Mouse (Mus musculus) left cerebral cortex, postnatal 14 days (tissue): ENCODE measurements around the gene Atp6v0a4. TPM values are rescaled to one million over a fixed set of nuclear protein-coding genes. Genes with fewer than 3 reads are reported as not detected.

Experiments used
- DNase-seq, 2 experiments: peaks; one replicate each; pipeline ENCODE4 v3.0.0; 2021 to 2022; ENCODE audit warnings: low spot score in 2 of 2, mixed read lengths in 1 of 2
- intact Hi-C: fragments of 180-260 bp; cut with DNase I; formaldehyde crosslinking; loops from one replicate; pipeline ENCODE4 v1.15.1; 2025
- long read RNA-seq, 2 experiments: library from polyadenylated mRNA; stranded (forward); transcript quantifications; one replicate each; pipeline ENCODE4 v2.0.0; 2021
- total RNA-seq, 2 experiments: library from RNA; stranded (reverse); gene quantifications; 2 replicates each; pipeline ENCODE4 v1.2.3; 2021

The Atp6v0a4 gene
- total RNA-seq = 1 to 10 TPM; 5.1 to 6.0 TPM
- long read RNA-seq, experiment 1 = 0 reads
- long read RNA-seq, experiment 2 = 0 reads

DNA sequence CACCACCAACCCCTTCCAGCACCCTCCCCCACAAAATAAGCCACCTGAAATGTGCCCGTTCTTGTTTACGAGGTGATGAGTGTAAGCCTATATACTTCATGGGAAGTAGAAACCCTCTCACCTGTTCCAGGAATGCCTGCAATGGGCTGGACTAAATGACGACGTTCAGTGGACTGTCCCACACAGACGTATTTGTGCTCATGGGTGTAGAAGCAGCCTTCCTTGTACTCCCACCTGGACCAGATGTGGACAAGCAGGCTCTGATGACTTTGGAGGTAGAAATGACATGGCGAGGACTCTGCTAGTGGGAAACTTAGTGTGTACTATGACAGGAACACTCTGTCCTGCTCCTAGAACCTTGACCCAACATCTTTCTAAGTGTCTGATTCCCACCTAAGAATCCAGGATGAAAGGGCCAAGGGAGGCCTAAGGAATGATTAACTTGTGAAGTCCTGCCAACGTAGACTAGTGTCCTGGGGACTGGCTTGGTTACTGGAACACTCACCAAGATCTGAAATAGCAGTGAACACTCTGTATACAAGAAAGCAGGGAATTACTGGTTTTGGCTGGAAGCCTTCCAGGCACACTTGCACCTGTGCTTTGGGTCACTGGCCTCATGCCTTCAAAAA is at the start of gene Atp6v0a4:
Gene Atp6v0a4, minus strand, starts transcription at position 380 of the 629 bp plus-strand sequence.
- intact Hi-C loops = no loop called here
- no peak for DNase-seq

GRCm38 (mm10) chr6:38165385-38165784 is 41.0 kb upstream of the Atp6v0a4 start:
- intact Hi-C loops = no loop called here
- no peak for DNase-seq

DNA sequence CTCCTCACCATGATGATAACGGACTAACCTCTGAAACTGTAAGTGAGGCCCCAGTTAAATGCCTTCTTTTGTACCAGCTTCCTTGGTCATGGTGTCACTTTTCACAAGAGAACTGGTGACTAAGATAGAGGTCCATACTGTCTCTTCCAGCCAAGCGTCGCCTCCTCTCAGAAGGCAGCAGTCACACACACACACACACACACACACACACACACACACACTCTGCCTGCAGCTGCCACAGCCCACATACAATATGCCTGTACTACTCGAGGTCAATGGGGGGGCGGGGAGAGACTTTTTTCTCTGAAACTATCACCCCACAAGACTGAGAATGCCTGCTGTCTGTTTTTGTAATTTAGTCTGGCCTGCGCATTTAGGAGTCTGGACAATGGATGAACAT is 40.3 kb upstream of the Atp6v0a4 start:
- DNase-seq = peak; percentile 17 to 41
- intact Hi-C loops = loop anchor here (5.0 kb wide), 1 partner anchor 88 kb away; the partner anchor contains the start of gene D630045J12Rik

DNA sequence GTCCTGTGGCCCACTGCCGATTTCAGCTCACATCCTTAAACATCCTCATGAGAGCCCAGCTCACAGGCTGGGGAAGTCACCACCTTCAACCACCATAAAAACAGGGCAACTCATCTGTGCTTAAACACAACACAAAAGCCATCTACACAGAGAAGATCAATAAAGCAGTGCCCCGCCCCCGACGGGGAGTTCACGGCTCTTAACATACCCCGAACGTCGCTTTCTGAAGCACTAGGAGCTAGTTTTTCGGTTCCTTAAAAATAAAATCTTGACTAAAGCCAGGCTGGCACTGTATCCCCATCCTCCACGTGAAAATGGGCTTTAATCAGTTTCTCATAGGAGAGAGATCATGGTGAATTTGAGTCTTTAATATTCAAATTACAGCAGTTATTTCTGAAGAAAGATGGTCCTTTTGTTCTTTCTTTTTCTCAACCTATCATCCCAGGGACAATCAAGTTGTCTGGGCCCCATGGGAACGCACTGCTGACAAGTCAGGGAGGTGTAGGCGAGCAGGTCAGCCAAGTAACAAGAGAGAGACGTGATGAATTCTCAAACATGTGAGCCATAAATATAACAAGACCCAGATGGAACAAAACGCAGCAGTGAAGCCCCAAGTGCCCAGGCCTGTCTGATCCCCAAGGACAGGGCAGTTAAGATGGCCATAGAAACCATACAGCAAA is 38.6 kb upstream of the Atp6v0a4 start:
- intact Hi-C loops = loop anchor here (5.0 kb wide), 1 partner anchor 89 kb away; the partner anchor contains the start of gene D630045J12Rik
- DNase-seq = no peak

GRCm38 (mm10) chr6:38160556-38160955 is 36.2 kb upstream of the Atp6v0a4 start:
- intact Hi-C loops = loop anchor here (2.0 to 5.0 kb wide), 2 partner anchors 92 to 166 kb away; partner anchors contain the start of gene D630045J12Rik
- DNase-seq = no peak

DNA sequence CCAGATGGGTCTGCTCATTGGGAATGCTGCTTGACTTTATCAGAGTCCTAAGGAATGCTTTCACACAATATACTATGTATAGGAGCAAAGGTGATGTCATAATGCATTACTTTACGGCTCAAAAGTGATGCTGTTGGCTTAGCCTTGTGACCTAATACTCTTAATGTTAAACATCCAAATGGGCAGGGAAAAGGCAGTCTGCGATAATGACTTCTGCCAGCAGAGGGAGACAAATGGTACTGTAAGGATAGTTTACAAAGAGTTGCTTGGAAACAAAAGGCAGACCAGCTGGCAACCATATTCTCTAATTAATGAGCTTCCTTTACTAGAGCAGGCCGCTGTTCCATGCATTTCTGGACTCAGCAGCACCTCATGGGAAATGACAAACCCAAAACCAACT is 35.7 kb upstream of the Atp6v0a4 start:
- intact Hi-C loops = loop anchor here (2.0 to 5.0 kb wide), 2 partner anchors 92 to 167 kb away; partner anchors contain the start of gene D630045J12Rik
- DNase-seq = peak; percentile 93

DNA sequence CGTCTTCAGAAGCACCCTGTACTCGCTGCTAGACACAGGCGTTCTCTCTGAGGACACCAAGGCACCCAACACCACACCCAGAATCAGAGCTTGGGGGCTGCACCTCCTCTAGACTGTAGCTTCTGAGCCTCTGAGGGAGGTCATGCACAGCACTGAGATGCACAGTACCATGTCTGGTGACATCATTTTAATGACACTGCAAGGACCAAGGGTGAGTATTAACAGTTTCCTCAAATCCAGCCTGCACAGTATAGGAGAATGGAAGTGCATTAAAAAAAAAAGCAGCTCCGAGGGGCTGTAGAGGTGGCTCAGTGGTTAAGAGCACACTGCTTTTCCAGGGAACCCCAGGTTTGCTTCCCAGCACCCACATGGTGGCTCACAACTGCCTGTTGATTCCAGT is 35.2 kb upstream of the Atp6v0a4 start:
- intact Hi-C loops = no loop called here
- DNase-seq = no peak

DNA sequence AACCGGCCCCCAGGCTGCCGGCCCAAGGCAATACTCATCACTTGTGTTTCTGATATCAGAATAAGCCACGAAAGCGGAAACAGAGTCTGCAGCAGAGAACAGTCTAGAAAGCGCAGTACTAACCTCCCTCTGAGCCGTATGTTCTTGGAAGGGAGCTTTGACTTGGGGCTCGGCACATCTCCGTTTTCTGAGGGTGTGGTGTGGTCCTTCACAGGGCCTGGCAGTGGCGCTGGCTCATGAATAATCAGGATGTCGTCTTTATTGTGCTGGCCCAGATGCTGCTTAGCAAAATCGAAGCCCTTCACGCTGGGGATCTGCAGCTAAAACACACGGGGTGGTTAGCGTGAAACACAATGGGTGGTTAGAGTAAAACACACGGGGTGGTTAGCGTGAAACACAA is 33.5 kb upstream of the Atp6v0a4 start:
- no peak for DNase-seq
- intact Hi-C loops = no loop called here

- intact Hi-C loops = no loop called here
- no peak for DNase-seq
Observed at GRCm38 (mm10) chr6:38156204-38156603, 31.8 kb upstream of the Atp6v0a4 start.

DNA sequence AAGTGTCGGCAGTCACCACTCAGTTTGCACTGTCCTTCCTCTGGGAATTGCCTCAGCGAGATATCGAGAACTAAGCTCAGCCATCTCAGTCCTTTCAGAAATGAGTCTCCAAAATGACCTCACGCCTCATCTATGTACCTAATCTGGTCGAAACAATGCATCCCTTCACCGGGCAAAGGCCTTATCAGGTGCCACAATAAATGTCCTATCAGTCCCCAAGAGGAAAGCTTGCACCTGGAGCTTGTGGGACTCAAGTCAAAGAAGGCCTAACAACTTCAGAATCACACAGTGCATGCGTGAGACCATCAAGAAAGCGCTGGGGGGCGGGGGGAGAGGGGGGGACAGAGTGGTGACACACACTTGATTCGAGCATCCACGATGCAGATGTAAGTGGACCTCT is 27.9 kb upstream of the Atp6v0a4 start:
- no peak for DNase-seq
- intact Hi-C loops = no loop called here

DNA sequence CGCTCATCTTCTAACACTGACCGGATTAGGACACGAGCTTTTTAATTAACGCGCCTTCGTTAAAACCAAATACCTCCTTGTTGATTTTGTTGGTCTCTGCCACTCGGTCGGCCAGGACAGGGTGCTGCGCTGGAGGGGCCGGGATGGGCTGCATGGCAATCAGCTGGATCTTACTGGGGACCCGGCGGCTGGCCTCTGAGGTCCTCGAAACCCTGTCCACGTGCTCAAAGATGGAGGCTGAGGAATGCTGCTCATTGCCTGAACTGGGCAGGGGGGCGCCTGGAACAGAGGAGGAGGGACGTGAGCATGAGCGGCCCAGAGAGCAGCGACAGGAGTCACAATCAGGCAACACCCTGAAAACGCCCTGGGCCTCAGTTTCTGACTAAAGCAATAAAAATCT is 25.1 kb upstream of the Atp6v0a4 start:
- intact Hi-C loops = no loop called here
- DNase-seq = no peak

GRCm38 (mm10) chr6:38148626-38149025 is 24.2 kb upstream of the Atp6v0a4 start:
- DNase-seq = no peak
- intact Hi-C loops = no loop called here

- DNase-seq = no peak
- intact Hi-C loops = no loop called here
Observed at GRCm38 (mm10) chr6:38147301-38147700, 22.9 kb upstream of the Atp6v0a4 start.

- intact Hi-C loops = no loop called here
- DNase-seq = peak; percentile 65 to 77
Observed at GRCm38 (mm10) chr6:38145463-38146065, 21.2 kb upstream of the Atp6v0a4 start.

DNA sequence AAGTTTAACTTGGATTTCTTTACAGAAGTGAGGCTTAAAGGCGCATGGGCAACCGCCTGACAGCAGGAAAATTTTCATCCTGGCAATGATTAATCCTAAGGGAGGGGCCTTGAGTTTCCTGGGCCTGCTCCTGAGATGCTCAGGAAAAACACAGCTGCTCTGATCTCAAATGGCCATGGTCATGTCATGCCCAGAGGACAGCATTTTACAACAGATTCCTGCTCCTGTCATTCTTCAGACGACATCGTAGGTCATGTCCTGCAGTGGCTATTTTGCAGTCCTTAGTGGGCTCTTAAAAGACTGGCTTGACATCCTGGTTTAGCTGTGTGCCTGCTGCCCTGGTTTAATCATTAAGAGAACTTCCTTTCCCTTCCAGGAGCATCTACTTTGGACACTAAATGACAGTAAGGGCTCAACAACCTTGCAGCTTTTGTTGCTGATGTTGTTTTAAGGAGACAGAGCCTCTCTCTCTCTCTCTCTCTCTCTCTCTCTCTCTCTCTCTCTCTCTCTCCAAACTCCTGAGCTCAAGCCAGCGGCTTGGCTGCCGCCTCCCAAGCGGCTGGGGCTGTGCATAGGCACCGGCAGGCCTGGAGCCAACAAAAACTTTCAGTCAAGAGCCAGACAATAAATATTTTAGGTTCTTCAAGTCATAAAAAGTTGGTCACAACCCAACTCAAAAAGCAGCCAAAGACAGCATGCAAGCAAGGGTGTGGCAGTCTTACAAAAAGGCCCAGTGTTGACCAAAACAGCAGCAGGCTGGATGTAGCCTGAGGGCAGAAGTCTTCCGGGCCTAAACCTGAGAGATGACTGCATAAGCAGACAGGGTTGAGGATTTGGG is 20.0 kb upstream of the Atp6v0a4 start:
- DNase-seq = no peak
- intact Hi-C loops = no loop called here

DNA sequence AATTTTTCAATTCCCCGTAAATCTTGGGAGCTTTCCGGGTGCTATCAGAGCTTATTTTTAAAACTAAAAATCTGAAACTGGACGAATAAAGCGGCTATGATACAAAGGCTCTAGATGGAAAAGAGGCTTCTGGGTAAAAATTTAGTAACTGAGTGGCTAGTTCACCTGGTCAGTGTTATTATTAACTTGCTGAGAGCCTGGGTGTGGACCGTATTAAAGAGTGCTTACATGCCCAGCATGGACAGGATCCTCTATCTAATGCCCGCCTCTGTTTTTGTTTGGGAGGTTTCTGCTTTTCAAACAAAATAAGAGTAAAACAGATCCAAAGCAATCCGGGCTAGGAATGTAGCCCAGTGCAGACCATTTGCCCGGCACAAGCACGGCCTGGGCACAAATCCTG is 16.0 kb upstream of the Atp6v0a4 start:
- intact Hi-C loops = no loop called here
- no peak for DNase-seq

GRCm38 (mm10) chr6:38139086-38139485 is 14.7 kb upstream of the Atp6v0a4 start:
- no peak for DNase-seq
- intact Hi-C loops = no loop called here

DNA sequence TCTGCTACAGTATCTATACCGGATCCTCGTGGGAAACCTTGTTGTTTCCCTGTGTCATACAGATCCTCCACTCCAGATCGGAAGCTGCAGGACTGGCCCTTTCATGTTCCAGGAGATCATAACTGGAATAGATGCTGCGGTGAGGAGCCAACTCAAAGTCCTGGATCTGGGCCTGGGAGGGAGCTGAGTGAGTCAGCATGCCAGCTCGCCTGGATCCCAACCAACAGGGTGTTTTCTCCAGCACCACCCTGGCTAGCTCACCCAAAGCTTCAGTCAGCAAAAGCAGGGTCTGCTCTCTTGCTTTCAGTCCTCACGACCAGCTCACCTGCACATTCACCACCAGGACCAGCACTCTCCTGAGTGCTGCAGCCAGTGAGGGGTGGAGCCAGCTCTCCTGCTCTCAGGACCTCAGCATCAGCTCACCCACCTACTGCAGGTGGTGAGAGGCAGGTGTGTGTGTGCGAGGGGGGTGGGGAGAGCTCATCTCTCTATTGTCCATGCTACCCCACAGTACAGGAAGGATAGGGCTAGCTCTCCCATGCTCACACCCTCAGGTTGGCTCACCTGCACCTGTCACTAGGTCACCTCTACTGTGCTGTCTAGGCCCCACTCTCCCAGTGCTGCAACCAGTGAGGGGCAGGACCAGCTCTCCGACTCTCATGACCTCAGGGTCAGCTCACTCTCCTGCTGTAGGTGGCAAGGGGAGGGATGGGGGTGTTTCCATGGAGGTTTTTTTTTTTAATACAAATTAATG is 10.6 kb upstream of the Atp6v0a4 start:
- peak; percentile 55 to 67 for DNase-seq
- intact Hi-C loops = no loop called here

DNA sequence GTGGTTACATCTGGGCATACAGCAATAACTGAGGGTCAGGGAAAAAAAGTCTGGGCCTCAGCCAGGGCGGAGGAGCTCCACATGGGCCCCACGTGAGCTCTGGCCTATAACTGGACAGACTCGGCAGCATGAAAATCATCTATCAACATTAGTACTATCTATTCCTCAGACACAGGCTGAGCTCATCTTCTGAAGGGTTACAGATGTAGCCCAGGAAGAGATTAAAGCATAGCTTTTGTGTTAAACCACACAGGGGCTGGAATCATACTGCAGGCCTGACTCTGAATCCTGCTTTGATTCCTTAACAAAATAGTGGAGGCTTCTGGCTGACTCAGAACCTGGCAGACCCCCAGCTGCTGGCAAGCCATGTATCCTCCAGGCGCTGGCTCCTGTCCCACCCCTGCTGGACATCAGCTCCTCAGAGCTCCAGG is 7.4 kb upstream of the Atp6v0a4 start:
- peak in 1 of 2 experiments; percentile 26 for DNase-seq
- intact Hi-C loops = no loop called here
